Mouse (Mus musculus) embryonic facial prominence, embryonic 10.5 days (tissue): ENCODE data around the gene Ankrd40. TPM values are rescaled to one million over a fixed set of nuclear protein-coding genes. Genes with fewer than 3 reads are reported as not detected.

Experiments used
- polyA plus RNA-seq: library from polyadenylated mRNA; unstranded; fragments of >200 nt; fragmentation: Nextera tagmentation; extraction: Ambion mirVana; gene quantifications from 2 replicates; pipeline ENCODE4 v1.2.1, GENCODE M21; 2016

Ankrd40 gene
- polyA plus RNA-seq, 1 experiment from 2014 or later, result 14.8 TPM

Other genes starting within 250 kb of the Ankrd40 start
- 18.4 and 22.1 TPM in 2 replicates for gene Tob1, start 116.5 kb upstream of the Ankrd40 start, polyA plus RNA-seq
- gene Wfikkn2, start 82.0 kb upstream of the Ankrd40 start, polyA plus RNA-seq, result 1.1 and 2.4 TPM in 2 replicates
- gene Gm21885, start 46.1 kb upstream of the Ankrd40 start, polyA plus RNA-seq, result 0.39 TPM in 1 of 2 replicates, not detected in the other
- gene Luc7l3, start 6.0 kb upstream of the Ankrd40 start, polyA plus RNA-seq, result 104 and 117 TPM in 2 replicates
- gene Abcc3, start 65.0 kb downstream of the Ankrd40 start, polyA plus RNA-seq, result 0.23 and 0.24 TPM in 2 replicates
- 6.5 and 13.5 TPM in 2 replicates for gene Cacna1g, start 146.2 kb downstream of the Ankrd40 start, polyA plus RNA-seq
- gene Spata20, start 158.2 kb downstream of the Ankrd40 start, polyA plus RNA-seq, result not detected in 2 replicates
- gene Epn3, start 172.0 kb downstream of the Ankrd40 start, polyA plus RNA-seq, result 4.5 and 4.7 TPM in 2 replicates
- 2.7 and 3.6 TPM in 2 replicates for gene Mycbpap, start 193.7 kb downstream of the Ankrd40 start, polyA plus RNA-seq
- gene Rsad1, start 221.3 kb downstream of the Ankrd40 start, polyA plus RNA-seq, result 4.5 and 5.1 TPM in 2 replicates
- 0.09 and 0.11 TPM in 2 replicates for gene Chad, start 237.0 kb downstream of the Ankrd40 start, polyA plus RNA-seq